Mouse (Mus musculus): Measurements from ENCODE around the gene Snd1.
A peak's percentile ranks its signal among the peaks of the same experiment; 100 is the strongest.

The Snd1 gene

DNA sequence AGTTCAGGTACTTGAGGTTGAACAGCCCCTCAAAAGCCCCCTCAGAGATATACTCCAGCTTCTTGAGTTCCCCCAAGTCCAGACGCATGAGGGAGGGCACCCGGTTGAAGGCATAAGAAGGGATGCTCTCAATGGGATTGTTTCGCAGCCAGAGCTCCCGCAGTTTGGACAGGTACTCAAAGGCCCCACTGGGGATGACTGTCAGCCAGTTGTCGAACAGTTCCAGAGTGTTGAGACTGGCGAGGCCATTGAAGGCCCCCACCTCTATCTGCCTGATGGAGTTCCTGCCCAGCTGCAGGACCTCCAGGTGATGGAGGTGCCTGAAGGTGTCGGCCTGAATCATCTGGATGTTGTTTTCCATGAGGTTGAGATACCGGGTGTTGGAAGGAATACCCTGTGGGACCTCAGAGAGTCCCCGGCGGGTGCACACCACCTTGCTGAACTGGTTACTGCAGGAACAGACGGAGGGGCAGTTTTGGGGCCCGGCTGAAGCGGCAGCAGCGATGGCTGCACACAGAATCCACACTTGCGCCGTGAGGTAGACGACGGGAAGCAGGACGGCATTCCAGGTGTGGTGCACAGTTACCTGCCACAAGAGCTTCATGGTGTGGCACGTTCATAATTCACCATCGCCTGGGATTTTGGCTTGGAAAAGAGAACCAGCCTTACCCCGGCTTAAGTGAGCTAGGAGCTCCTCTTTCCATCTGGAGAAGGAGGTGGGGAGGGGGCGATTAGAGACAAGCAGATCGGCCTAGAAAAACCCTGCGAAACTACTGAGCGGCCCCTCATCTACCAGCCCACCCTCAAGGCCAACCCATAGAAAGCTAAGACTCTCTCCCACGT is 356.3 kb downstream of the Snd1 start, which contains the start of gene Lrrc4:
Gene Lrrc4 (minus strand): TSS at position 737 of the 843 bp plus-strand sequence.
- peak in 1 of 2 experiments; percentile 57 for DNase-seq (ENCODE audit: inconsistent age in 2 of 2, low spot score in 1 of 2)

DNA sequence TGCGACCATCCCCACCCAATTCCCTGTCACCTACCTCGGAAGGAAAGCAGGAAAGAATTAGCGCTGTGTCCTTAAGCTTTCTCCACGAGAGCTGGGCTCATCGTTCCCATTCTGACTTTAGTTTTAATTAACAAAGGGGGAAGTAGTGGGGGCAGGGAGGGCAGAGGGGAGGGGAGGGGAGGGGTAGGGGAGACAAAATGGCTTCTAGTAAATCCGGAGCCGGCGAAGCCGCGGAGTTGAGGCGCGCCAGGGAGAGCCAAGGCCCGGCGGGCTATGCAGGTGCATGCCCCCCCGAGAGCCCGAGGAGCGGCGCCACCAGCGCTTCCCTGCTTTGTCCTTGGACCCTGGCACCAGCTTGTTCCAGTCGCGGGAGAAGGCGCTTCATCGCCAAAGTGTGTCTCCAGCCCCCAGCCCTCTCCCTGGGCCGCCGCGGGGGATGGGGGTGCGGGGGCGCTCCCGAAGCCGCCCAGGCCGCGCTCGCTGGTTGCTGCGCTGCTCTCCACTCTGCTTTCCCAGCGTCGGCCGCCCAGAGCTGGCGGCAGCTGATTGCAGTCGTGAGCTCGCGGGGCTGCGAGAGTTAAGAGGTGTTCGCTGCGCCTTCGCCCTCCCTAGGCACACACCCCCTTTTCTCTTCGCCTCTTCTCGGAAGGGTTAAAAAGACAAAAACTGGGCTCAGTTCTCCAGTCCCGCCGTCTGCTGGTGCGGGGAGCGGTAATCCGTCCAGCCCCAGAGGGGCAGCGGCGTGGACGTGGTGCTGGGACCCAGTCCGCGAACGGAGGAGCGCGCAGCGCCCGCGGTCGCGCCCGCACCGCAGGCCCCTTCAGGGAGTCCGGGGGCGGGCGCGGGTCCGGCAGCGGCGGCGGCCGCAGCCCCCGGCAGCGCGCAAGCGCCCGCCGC is 357.2 kb downstream of the Snd1 start:
- peak; percentile 68 to 82 for DNase-seq (ENCODE audit: inconsistent age in 2 of 2, low spot score in 1 of 2)

DNA sequence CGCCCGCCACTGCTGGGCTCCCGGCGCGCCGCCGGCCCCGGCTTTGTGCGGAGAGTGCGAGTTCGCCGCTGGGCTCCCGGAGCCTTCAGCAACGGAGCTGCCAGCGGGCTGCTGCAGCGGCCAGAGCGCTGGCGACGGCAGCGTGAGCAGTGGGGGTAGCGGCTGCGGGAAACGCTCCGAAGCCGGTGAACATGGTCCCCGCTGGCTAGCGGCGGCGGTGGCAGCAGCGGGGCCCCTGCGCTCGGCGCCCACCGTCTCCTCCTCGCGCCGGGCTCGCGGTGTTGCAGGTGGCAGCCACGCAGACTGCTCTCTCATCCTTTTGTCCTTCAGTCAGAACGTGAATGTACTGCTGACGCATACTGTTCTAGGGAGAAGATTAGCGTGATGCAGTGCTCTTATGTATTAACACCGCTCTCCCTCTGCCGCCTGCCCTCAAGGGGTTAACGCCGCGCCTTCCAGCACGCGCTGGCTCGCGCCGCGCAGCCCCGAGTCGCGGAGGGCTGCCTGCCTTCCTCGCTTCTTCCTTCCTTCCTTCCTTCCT is 357.9 kb downstream of the Snd1 start:
- peak; percentile 69 to 86 for DNase-seq (ENCODE audit: inconsistent age in 2 of 2, low spot score in 1 of 2)

DNA sequence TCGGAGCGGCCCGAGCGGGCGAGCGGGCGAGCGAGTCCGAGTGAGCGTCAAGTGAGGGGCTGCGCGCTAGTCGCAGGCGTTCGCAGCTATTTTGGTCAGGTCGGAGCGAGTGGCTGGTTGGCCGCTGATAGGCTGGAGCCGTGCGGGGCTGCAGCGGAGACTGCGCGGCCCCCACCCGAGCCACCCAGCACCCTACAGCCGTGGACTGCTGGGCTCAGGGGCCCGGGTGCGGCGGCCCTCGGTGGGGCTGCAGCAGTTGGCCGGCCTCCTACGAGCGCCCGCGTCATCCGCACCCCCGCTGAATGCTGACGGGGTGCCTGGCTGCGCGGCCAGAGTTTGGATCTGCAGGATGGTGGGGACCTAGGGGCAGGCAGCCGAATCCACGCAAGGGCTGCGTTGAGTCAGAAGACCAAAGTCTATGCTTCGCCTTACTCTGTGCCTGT is 358.5 kb downstream of the Snd1 start:
- peak; percentile 71 to 85 for DNase-seq (ENCODE audit: inconsistent age in 2 of 2, low spot score in 1 of 2)

DNA sequence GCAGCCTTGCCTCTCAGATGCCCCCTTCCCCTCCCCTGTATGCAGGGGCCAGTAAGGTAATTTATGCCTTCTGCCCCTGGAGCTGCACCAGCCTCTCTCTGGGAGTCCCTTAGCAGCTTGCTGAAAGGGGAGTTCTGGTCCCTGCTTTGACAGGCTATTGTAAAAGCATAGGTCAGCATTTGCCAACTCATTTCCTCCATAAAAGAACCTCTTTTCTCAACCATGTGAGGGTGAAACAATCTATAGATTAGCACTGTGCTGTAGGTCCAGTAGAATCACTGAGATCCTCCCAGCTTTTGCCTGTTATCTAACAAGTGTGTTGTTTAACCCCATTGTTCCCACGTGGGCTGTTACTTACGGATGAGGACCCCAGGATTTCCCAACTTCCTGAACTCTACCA is 359.1 kb downstream of the Snd1 start:
- no peak for DNase-seq (ENCODE audit: inconsistent age in 2 of 2, low spot score in 1 of 2)

DNA sequence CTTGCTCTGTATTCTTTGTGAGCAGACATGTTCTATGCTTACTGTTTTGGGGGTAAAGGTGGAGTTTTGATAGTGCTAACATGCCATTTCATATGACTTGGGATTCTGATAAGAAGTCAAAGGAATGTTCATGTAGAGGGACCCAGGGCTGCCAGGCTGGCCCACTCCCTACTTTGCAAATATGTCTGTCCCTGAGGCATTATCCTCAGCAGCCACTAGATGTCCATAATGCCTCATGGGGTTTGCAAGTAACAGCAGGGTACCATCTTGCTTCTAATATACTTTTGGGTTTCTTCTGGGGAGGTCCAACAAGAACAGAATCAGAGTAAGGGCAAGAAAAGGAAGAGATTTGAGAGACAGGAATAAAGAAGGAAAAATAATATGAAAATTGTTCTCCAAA is 361.7 kb downstream of the Snd1 start:
- DNase-seq (ENCODE audit: inconsistent age in 2 of 2, low spot score in 1 of 2): peak in 1 of 2 experiments; percentile 60

DNA sequence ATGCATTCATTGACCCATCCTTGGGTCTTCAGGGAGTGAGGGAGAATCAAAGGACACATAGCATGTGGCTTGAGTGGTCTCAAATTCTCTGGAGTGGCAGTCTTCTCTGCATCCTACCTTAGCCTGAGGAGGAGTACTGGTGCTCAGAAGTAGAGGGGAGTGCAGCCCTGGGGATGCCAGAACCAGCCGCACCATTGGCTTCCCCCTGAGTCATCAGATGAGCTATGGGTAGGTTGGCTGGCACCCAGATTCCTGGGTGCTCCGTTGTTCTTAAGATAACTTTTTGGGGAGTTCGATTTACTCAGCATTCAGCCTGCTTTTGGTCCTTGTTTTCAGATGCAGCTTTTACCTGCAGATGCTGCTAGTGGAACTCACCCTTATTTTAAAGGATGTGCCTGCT is 366.6 kb downstream of the Snd1 start:
- peak; percentile 71 to 76 for DNase-seq (ENCODE audit: inconsistent age in 2 of 2, low spot score in 1 of 2)

DNA sequence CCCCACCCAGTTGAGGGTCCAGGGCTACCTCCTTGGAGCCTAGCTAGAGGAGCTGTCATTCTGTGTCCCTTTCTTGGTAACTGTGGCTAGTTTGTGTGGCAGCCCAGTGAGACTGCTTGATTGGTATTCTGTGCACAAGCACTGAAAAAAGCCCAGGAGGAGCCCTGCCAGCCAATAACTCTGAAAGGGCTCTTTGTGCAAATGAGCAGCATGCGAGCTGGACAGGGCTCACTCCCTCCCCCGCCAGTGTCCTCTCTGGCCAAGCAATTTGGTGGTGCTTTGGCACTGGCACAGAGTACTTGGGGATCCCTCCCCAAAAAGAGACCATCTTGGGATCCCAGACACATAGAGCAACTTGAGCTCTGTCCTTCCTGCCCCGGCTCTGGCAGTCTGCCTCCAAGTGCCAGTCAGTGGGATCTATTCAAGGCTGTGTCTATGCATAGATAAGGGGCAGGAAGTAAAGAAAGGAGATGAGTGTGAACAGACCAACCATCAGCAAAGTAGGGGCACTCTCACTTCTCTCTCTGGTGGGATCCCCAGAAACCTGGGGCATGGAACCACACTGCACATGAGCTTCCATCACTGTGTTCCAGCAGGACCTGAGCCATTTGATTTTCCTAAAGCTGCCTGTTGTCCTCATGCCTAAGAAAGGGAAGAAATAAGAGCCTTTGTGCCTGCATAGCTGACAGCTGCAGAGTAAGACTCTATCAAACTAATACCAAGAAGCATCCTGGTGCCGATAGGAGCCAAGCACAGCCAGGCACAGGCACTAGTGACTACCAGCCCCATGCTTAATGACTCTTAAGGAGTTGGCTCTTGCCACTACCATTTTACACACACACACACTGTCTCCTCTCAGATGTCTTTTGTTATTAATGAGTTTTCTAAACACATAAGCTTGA is 367.7 kb downstream of the Snd1 start:
- DNase-seq (ENCODE audit: inconsistent age in 2 of 2, low spot score in 1 of 2): peak in 1 of 2 experiments; percentile 61

DNA sequence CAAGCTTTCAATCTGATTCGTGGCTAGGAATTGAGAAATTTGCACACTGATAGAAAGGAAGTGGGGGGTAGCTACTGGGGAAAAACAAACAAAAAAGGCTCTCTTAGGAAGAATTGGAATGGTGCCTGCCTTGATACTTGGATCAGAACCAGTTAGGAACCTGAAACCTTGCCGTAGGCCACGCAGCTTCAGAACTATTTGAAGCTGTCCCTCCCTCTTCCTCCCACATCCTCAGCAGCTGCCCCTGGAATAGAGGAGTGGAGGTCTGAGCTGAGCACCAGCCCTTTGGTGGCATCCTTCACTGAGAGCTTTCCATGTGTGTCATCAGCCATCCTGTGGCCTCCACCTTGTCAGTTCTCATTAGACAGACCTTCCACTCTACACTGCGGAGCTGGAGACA is 370.7 kb downstream of the Snd1 start:
- no peak for DNase-seq (ENCODE audit: inconsistent age in 2 of 2, low spot score in 1 of 2)

DNA sequence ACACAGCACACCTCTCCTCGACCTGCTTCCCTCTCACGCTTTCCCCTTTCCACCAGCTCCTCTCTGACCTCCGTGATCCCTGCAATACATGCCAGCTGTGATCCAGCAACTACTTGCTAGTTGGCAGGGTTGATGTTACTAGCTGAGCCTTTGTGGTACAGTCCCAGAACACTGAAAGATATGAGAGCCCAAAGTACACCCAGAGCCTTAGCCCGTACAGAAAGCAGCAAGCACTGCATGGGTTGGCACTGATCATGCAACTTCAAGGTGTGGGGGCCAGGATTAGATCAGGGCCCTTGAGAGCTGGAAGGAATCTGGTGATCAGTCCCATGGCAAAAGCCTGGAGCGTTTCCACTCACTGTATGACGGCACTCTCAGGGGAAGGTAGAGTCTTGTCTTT is 372.7 kb downstream of the Snd1 start:
- DNase-seq (ENCODE audit: inconsistent age in 2 of 2, low spot score in 1 of 2): no peak

DNA sequence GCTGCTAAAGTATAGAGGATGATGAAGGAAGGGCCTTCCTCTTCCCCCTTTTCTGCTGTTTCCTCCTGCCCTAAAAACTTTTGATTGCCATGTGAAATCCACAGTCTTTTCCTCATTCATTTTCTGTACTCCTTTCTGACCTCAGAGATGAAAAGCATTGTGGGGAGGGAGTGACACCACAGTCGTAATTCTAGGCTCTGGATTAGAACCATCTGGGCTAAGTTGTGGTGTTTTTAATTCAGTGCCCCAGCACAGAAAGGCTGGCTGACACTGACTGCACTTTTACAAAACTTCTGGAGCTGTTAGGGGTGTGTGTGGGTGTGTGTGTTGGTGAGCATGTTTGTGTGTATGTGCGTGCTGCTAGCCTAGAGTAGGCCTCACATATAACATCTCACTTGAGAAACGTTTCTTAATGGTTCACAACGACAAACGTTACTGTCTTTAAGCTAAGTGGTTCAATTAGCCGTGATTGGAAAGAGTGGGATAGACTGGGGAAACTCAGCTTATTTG is 373.4 kb downstream of the Snd1 start:
- no peak for DNase-seq (ENCODE audit: inconsistent age in 2 of 2, low spot score in 1 of 2)

DNA sequence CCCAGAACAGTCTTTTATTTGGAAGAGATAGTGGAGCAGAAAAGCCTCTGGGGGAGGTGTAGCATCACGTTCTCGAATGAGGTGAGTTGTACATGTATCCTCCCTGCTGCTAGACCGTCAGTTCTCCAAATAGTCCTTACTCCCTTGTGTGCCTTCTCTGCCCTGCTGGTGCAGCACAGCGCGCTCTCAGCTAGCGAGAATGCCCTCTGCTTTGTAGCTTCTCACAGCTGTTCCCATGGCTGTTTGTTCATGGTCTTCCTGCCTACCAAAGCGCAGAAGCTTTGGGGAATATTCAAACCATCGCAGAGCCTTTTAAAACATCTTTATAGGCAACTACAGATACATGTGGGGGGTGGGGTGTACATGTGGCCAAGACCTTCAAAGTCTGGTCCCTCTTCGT is 374.0 kb downstream of the Snd1 start:
- DNase-seq (ENCODE audit: inconsistent age in 2 of 2, low spot score in 1 of 2): no peak

DNA sequence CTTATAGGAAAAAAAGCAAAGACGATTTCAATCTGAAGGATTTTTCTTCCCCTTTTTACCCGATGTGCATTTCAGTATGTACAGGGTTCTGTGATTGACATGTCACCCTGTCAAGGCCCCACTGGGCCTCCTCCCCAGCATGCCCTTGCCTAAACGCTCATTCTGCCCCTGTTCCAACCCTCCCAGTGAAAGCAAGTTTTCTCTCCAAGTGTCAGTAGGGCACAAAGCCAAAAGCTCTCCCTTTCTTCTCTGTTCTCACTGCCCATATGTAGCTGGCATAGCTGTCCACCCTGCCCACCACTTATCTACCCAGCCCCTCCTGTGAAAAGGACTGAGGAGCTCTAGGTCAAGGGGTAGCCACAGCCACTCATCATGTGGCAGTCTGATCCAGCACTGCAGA is 374.4 kb downstream of the Snd1 start:
- peak in 1 of 2 experiments; percentile 53 for DNase-seq (ENCODE audit: inconsistent age in 2 of 2, low spot score in 1 of 2)

DNA sequence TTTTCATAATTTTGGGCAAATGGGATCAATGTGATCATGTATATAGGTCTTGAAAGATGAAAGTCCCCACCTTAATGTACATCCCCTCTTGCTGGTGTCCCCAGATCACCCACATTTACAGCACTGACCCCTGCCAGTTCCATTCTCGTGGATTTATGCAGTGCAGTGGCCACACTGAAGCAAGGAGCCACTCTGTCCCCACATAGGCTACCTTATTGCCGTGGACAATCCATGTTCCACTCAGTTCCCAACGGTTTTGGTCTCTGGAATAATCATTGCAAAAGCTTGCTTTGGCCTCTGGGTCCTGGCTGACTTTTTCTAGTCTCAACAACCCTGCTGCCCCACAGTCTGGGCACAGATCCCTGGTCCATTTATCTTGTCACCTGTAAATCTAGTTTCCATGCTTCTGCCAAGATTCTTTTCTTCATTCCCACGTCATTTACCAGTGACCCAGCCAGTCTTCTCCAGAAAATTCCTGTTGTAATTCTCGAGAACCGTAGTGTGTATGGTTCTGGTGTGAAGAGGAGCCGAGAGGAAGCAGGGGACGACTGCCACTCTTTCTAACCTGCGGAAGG is 375.5 kb downstream of the Snd1 start:
- peak in 1 of 2 experiments; percentile 83 for DNase-seq (ENCODE audit: inconsistent age in 2 of 2, low spot score in 1 of 2)

DNA sequence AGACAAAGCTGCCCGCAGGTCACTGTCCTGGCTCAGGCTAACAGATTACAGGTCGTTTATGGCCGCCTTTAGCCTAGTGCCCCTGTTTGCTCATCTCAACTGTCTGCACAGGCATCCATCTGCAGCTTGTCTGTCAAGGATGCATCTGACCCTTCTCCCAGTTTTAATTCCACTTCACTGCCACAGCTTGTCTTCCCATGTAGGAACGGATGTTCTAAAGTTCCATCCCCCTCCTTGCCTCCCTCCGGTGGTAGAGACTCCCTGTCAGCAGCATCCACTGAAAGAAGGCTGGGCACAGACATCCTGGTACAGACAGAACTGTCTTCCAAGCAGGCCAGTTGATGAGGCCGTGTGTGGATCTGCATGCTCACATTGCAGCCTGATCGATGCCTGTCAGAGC is 377.4 kb downstream of the Snd1 start:
- no peak for DNase-seq (ENCODE audit: inconsistent age in 2 of 2, low spot score in 1 of 2)

DNA sequence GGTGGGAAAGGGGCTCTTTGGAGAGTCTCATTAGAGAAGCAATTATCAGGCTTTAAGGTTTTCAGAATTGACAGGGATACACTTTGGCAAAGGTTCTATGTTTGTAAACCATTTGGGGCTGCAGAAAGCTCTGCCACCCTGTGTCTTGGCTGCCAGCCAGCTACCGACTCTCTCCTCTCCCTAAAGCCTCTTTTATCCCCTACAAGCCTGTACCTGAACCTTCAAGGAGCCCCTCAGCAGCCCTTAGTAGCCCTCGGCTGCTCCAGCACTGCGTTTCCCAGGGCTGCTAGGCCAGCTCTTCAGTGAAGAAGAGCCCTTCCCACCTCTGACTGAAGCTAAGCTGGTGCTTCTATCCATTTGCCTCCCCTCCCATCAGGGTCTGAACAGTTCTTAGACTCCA is 378.2 kb downstream of the Snd1 start:
- no peak for DNase-seq (ENCODE audit: inconsistent age in 2 of 2, low spot score in 1 of 2)

DNA sequence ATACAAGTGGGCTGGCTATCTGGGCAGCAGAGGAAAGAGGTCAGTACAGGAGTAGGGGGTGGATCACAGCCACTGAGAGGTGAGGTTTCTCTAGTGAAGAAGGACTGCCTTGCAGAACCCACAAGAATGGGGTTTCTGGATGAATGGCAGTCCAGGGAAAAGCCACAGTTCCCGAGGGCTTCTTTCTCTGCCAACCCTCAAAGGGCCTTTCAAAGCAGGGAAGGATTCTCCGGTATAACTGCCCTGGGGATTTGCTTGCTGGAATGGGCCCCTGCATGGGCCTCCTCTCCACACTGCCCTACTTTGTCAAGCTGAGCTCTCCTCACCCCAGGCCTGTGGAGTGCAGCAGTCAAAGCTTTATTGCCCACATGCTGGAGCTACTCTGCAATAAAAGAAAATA is 378.7 kb downstream of the Snd1 start:
- DNase-seq (ENCODE audit: inconsistent age in 2 of 2, low spot score in 1 of 2): no peak

DNA sequence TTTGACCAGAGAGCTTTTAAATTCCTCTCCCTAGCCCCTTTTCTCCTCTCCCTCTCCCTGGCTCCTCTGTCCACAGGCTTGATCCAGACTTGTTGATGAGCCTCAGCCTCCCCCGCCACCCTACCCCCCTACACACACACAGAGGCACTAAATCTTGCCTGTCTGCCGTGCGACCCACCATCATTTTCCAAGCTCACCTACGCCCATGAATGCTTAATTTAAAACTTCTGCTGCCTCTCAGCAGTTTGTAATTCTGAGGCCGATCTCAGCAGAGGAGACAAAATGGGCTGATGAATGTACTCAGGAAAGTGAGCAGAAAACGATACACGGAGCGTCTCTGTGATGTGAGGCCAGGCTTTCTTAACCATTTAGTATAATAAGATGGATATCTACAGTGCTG is 379.7 kb downstream of the Snd1 start:
- no peak for DNase-seq (ENCODE audit: inconsistent age in 2 of 2, low spot score in 1 of 2)

DNA sequence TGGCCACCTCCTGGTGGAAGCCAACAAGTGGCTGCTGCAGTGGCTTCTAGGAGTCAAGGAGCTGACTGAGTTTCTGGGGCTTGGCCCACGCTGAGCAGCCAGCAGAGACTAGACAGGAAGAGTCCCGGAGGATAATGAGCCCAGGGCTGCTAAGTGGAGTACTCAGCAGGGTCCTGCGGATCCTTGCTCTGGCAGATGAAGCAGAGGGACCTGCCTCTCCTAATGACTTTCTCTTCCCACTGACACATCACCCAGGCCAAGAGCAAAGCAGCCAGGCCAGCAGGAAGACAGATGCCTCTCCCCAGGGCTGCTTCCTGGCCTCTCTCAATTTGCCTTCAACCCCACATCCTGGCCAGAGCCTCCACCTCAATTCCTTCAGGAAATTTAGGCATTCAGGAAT is 380.5 kb downstream of the Snd1 start:
- no peak for DNase-seq (ENCODE audit: inconsistent age in 2 of 2, low spot score in 1 of 2)

DNA sequence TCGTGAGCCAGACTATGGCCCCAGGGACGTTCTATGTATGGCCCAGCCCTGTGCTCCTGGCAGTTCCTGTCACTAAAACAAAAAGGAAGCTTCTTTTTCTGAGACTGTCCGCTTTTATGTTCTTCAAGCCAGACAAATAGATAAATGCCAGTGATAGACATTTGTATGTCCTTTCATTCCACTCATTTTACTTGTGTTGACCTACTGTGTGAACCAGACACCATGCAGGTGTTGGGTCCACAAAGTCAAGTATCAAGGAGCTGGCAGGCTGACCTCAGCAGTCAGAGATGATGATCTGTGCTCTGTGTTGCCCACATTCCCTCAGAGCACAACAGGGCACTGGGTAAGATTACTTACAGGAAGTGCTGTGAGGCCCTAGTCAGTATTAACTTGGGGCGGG is 381.9 kb downstream of the Snd1 start:
- no peak for DNase-seq (ENCODE audit: inconsistent age in 2 of 2, low spot score in 1 of 2)
